Mouse (Mus musculus) hindbrain, embryonic 14.5 days (tissue): ENCODE results near the gene Gm20075. TPM values are rescaled to one million over a fixed set of nuclear protein-coding genes. Genes with fewer than 3 reads are reported as not detected.
"Not testable (repeated sequence)": the region's sequence is repeated elsewhere in the genome, so short reads cannot be mapped to it uniquely, and the experiment has no call there.

Source experiments
- ATAC-seq: fragments of 200-750 bp; cut with Nextera tagmentation; 2 replicates; pipeline ENCODE4 v1.8.0; 2017; ENCODE audit warnings: moderate number of reproducible peaks, mild to moderate bottlenecking, moderate TSS enrichment, moderate library complexity; ENCODE audit not compliant: low FRiP score
- DNase-seq: peaks from one replicate; pipeline ENCODE4 v3.0.0-alpha.2; 2015; ENCODE audit warnings: low spot score
- H3K27ac ChIP-seq: fragments of 300-500 bp; sonication (generic); 2 replicates; pipeline ENCODE4 v1.5.1; 2014; ENCODE audit warnings: mild to moderate bottlenecking, moderate library complexity
- H3K27me3 ChIP-seq: fragments of 300-500 bp; sonication (generic); 2 replicates; pipeline ENCODE4 v1.6.1; 2014; ENCODE audit warnings: mild to moderate bottlenecking, low read length, mixed read lengths; ENCODE audit not compliant: control insufficient read depth, insufficient read depth
- H3K36me3 ChIP-seq: fragments of 300-500 bp; sonication (generic); replicated peaks from 2 replicates; pipeline ENCODE4 v1.6.1; 2014; ENCODE audit not compliant: control insufficient read depth, insufficient read depth
- H3K4me1 ChIP-seq: fragments of 300-500 bp; sonication (generic); replicated peaks from 2 replicates; pipeline ENCODE4 v1.6.1; 2014; ENCODE audit warnings: antibody characterized with exemption, low read length, mixed read lengths; ENCODE audit not compliant: control insufficient read depth, insufficient read depth
- H3K4me2 ChIP-seq: fragments of 300-500 bp; sonication (generic); replicated peaks from 2 replicates; pipeline ENCODE4 v1.6.1; 2014; ENCODE audit warnings: mild to moderate bottlenecking, moderate library complexity
- H3K4me3 ChIP-seq: fragments of 300-500 bp; sonication (generic); replicated peaks from 2 replicates; pipeline ENCODE4 v1.5.1; 2014; ENCODE audit warnings: mild to moderate bottlenecking, low read length
- H3K9ac ChIP-seq: fragments of 300-500 bp; sonication (generic); 2 replicates; pipeline ENCODE4 v1.6.1; 2014
- H3K9me3 ChIP-seq: fragments of 300-500 bp; sonication (generic); 2 replicates; pipeline ENCODE4 v1.6.1; 2016; ENCODE audit warnings: low read length; ENCODE audit not compliant: control insufficient read depth
- WGBS: fragments of 180-500 bp; shearing (Covaris S2); extraction: QIAGEN DNeasy Blood & Tissue Kit; methylation state at CpG from one replicate; pipeline ENCODE4 v1.1.7; 2014; 5-methylcytosine and 5-hydroxymethylcytosine counted together
- polyA plus RNA-seq: library from polyadenylated mRNA; unstranded; fragments of >200 nt; fragmentation: Nextera tagmentation; extraction: Ambion mirVana; gene quantifications from 2 replicates; pipeline ENCODE4 v1.2.1, GENCODE M21; 2014

Gene Gm20075
- polyA plus RNA-seq, 1 experiment from 2014 or later = 27.0 TPM

GRCm38 (mm10) chr13:96081754-96082153 lies 578 bp upstream of the Gm20075 start, which contains the start of gene Gm17190:
Gm17190 (plus strand) TSS chr13:96082054.
- not testable (repeated sequence) for H3K4me3 ChIP-seq, H3K9ac ChIP-seq, H3K27ac ChIP-seq, H3K4me1 ChIP-seq, H3K4me2 ChIP-seq, DNase-seq, H3K9me3 ChIP-seq, ATAC-seq, H3K27me3 ChIP-seq, H3K36me3 ChIP-seq
- WGBS = 91% methylated on average over 1 of the region's 1 CpGs

- ATAC-seq (no peak), DNase-seq (peak; percentile 62)
- Histone ChIP-seq H3K27me3 (no peaks in the 10 kb centered on the region), H3K4me3 (no peak overlapping the region), H3K36me3 (no peaks in the 10 kb centered on the region), H3K9ac (no peak overlapping the region), H3K27ac (0 out of 2 replicates have a peak overlapping the region, but pooled peaks have one; percentile 20), H3K4me2 (no peak overlapping the region; the same call in 1 of the 2 replicates), H3K4me1 (peaks cover 8% of the 10 kb centered on the region), H3K9me3 (no peaks in the 10 kb centered on the region)
- 53% methylated on average over 8 of the region's 8 CpGs for WGBS
Observed at GRCm38 (mm10) chr13:96073555-96073954, 7.6 kb downstream of the Gm20075 start.

- Histone ChIP-seq H3K4me3 (no peak overlapping the region), H3K9ac (no peak overlapping the region), H3K27me3 (no peaks in the 10 kb centered on the region), H3K4me2 (no peak overlapping the region), H3K4me1 (no peaks in the 10 kb centered on the region), H3K36me3 (no peaks in the 10 kb centered on the region), H3K9me3 (no peaks in the 10 kb centered on the region), H3K27ac (no peak overlapping the region)
- 95% methylated on average over 3 of the region's 3 CpGs for WGBS
- DNase-seq (no peak), ATAC-seq (no peak)
Observed at GRCm38 (mm10) chr13:96052755-96053154, 28.4 kb downstream of the Gm20075 start.

GRCm38 (mm10) chr13:96045396-96045795 lies 35.8 kb downstream of the Gm20075 start:
- no peak for ATAC-seq
- no peak overlapping the region for H3K4me2 ChIP-seq
- no peak for DNase-seq
- no peak overlapping the region for H3K4me3 ChIP-seq
- no peaks in the 10 kb centered on the region for H3K36me3 ChIP-seq
- WGBS = 31% methylated on average over 5 of the region's 5 CpGs
- H3K27me3 ChIP-seq = no peaks in the 10 kb centered on the region
- H3K4me1 ChIP-seq = no peaks in the 10 kb centered on the region
- H3K9me3 ChIP-seq = no peaks in the 10 kb centered on the region
- no peak overlapping the region for H3K9ac ChIP-seq
- H3K27ac ChIP-seq = peak overlapping the region; percentile 22

GRCm38 (mm10) chr13:96040275-96041042 lies 40.7 kb downstream of the Gm20075 start:
- no peaks in the 10 kb centered on the region for H3K4me1 ChIP-seq

GRCm38 (mm10) chr13:96039536-96039935 lies 41.6 kb downstream of the Gm20075 start:
- 92% methylated on average over 1 of the region's 1 CpGs for whole genome bisulfite sequencing
- no peak overlapping the region for H3K4me3 ChIP-seq
- H3K27me3 ChIP-seq = no peaks in the 10 kb centered on the region
- ATAC-seq = no peak
- no peaks in the 10 kb centered on the region for H3K36me3 ChIP-seq
- no peak overlapping the region for H3K4me2 ChIP-seq
- H3K9ac ChIP-seq = no peak overlapping the region
- no peak for DNase-seq
- H3K27ac ChIP-seq = no peak overlapping the region
- no peaks in the 10 kb centered on the region for H3K4me1 ChIP-seq
- no peaks in the 10 kb centered on the region for H3K9me3 ChIP-seq

More at GRCm38 (mm10) chr13:96040275-96041042, 40.7 kb downstream of the Gm20075 start:
- H3K27me3 ChIP-seq = no peaks in the 10 kb centered on the region
- DNase-seq (no peak), ATAC-seq (no peak)
- no peak overlapping the region for H3K4me2 ChIP-seq
- WGBS = 83% methylated on average over 11 of the region's 11 CpGs
- H3K9me3 ChIP-seq = no peaks in the 10 kb centered on the region
- no peak overlapping the region for H3K27ac ChIP-seq
- no peaks in the 10 kb centered on the region for H3K36me3 ChIP-seq
- H3K9ac ChIP-seq = no peak overlapping the region
- H3K4me3 ChIP-seq = no peak overlapping the region

GRCm38 (mm10) chr13:96030368-96031223 lies 50.6 kb downstream of the Gm20075 start:
- no peak overlapping the region for H3K27ac ChIP-seq
- 62% methylated on average over 19 of the region's 19 CpGs for WGBS
- no peak overlapping the region for H3K4me3 ChIP-seq
- no peaks in the 10 kb centered on the region for H3K4me1 ChIP-seq
- ATAC-seq (peak; percentile 51; the same call in 1 of the 2 replicates), DNase-seq (peak; percentile 81)
- H3K9ac ChIP-seq = no peak overlapping the region
- no peaks in the 10 kb centered on the region for H3K9me3 ChIP-seq
- H3K27me3 ChIP-seq = no peaks in the 10 kb centered on the region
- H3K4me2 ChIP-seq = no peak overlapping the region
- H3K36me3 ChIP-seq = 0 out of 2 replicates have a peak, but pooled peaks cover 5% of the 10 kb centered on the region
